Mouse (Mus musculus) kidney, adult 2 months (tissue): ENCODE measurements around the gene Etv3.
"Not testable (repeated sequence)": the region's sequence is repeated elsewhere in the genome, so short reads cannot be mapped to it uniquely, and the experiment has no call there.

Source experiments
- CTCF ChIP-seq: fragments of 200-500 bp; conservative IDR thresholded peaks from 2 replicates; pipeline ENCODE4 v1.5.1; 2011; ENCODE audit warnings: low read depth, mild to moderate bottlenecking, control low read depth, low read length, moderate library complexity, mixed read lengths; ENCODE audit not compliant: insufficient read depth, insufficient read length
- POLR2A ChIP-seq: fragments of 200-500 bp; IDR thresholded peaks from one replicate; pipeline ENCODE4 v1.6.1; 2011; ENCODE audit warnings: low read depth, low read length, control low read depth

DNA sequence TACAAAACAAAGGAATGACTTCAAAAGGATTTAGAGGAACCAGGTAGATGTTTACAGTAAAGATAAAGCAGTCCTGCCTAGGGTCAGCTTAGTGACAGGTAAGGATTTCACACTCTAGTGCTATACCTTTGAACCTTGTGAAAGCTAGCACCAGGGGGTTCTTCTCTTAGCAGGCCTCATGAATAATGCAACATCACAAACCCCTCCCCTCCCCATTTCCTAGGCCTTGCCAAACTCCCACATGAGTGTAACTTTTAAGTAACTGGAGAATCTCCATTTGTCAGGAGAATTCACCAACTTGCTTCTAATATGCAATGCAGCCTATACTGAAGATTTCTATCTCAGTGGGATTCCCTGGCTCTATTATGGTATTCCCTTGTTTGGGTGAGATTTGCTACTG is 46.0 kb upstream of the Etv3 start:
- not testable (repeated sequence) for TF ChIP-seq CTCF, POLR2A
